Mouse (Mus musculus) layer of hippocampus, postnatal 36 days (tissue): ENCODE measurements around the gene Agap3. TPM values are rescaled to one million over a fixed set of nuclear protein-coding genes. Genes with fewer than 3 reads are reported as not detected.

Experiments
- DNase-seq, 2 experiments: peaks; one replicate each; pipeline ENCODE4 v3.0.0; 2022
- total RNA-seq, 2 experiments: library from RNA; stranded (reverse); gene quantifications; 2 replicates each; pipeline ENCODE4 v1.2.3; 2021

Agap3 gene
- total RNA-seq, 2 experiments from 2014 or later = 635 to 641 TPM

DNA sequence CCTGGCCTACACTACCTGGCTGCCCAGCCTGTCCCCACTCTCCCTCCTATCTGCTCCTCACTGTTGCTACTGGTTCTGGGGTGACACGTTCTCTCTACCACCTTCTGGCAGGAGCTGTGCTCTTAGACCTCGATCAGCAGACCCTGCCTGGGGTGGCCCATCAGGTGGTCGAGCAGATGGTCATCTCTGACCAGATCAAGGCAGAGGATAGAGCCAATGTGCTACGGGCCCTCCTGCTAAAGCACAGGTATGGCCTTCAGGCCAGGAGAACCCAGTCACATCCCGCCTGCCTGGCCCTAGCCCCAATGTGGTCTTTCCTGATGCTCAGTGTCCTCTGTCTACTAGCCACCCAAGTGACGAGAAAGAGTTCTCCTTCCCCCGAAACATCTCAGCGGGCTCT, 18.0 kb upstream of the Agap3 start:
- DNase-seq = no peak

DNA sequence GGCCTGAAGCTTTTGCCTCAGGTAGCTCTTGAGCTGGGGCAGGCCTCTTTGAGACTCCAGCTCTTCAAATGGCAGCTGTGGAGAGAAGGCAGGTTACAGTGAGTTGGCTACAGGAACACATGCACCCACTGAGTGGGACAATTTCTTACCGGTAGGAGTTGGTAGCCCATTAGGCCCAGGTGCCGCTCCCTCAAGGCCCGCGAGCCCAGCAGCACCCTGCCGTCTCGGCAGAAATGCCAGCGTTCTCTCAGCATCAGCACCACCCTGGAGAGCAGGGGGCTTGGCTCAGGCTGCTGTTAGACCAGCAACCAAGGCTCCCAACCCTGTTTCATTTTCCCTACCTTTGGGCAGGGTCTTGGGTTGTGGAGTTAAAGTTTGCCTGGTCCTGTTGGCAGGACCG, 10.8 kb upstream of the Agap3 start:
- no peak for DNase-seq

DNA sequence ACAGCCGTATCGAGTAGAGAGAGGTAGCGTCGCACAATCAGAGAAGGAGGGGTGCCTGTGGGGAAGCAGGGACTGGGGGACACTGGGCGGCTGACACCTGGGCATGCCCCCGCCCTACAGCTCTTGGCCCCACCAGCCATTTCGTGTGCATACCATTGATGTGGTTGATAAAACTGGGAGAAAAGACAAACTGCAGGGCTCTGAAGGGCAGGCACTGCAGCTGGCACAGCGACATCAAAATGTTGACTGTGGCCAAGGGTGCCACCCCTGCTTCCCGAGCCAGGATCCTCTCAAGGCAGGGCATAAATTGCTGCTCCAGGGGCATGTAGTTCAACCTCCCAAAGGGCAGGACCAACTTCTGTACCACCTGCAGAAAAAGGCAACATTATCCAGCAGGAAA, 9.9 kb upstream of the Agap3 start:
- no peak for DNase-seq

DNA sequence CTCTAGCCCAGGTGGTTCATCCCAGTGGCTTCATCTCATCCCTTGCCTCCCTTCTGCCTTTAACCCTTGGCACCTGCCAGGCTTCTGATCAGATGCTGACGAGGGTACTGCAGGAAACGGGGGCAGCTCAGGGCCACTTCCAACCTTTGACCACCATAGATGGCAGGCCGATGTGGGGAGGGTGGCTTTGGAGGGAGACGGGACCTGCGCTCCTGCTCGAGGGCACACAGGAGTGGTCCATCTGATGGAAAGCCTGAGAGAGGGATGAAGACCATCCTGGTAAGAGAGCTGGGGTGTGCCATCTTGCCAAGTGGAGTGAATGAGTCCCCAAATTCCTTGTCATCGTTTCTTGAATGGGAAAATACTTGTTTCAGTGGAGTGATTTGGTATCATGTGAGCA, 8.8 kb upstream of the Agap3 start:
- no peak for DNase-seq

DNA sequence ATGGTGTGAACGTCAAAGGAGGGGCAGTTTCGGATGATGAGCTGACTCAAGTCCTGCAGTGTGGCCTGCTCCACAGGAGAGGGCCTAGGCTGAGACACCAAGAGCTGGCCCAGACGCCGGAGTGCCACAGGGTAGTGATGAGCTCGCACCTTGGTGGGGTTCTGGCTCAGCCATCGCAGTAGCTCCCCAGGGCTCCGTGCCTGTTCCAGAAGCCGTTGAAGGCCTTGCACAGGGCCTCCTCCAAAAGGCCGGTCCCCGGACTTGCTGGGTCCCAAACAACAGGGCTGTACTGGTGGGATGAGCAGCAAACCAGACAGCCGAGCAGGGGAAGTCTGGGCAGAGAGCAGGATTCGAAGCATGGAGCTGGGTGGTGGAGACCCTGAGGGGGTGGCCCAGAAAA, 8.1 kb upstream of the Agap3 start:
- no peak for DNase-seq

DNA sequence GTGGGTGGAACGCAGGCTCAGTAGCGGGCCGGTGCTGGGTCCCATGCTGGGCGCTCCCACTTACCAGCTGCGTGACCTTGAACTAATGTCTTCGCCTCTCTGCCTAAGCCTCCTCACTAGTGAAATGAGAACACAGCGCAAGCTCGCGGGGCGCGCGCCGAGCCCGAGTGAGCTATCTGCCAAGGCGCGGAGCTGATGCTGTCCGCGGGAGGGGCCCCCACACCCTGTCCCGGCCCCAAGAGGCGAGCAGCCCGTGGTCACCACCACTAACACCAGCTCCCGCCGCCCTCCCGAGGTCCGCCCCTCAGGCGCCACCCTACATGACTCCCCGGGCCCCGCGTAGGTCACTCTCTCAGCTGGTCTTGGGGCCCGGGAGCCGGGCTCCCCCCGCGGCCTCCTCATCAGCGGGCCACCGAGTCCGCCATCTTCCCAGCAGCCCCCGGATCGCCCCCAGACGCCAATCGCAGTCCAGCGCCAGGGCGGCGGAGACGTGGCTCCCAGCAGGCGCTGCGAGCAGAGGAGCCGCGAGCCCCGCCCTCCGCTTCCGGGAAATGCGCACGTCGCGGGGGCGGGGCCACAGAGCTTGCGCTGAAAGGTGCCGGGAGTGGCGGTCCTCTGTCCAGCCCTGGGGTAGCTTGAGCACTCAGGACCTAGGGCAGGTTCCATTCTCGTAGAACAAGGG, 7.1 kb upstream of the Agap3 start, which contains the start of gene Fastk:
Fastk (minus strand) TSS at position 542 of the 682 bp plus-strand sequence.
- DNase-seq = peak; percentile 95

DNA sequence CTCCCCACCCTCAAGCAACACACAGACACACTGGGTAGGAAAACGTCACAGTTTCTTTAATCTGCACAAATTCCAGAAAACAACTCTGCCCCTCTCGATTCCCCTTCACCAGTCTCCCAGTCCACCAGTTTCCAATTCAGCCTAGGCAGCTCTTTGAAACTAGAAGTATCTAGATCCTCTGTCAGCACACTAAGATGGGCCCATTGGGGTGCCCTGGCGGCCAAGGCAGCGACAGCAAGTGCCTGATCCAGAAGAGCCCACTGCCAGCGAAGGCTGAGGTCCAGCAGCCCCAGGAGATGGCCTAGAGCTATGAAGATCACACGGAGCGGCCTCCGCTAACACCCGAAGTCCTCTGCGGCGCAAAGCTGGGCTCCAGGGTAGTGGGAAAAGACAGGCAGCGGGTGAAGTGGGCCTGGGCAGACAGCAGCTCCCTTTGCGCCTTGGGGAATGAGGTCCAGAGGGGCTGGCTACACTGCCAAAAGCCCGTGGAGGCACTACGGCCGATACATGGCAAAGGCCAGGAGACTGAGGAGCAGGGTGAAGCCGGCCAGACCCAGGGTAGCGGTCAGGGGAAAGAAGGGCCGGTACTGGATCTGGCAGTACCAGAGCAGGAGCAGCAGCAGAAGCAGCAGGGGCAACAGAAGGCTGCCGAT, 6.4 kb upstream of the Agap3 start:
- DNase-seq = no peak

DNA sequence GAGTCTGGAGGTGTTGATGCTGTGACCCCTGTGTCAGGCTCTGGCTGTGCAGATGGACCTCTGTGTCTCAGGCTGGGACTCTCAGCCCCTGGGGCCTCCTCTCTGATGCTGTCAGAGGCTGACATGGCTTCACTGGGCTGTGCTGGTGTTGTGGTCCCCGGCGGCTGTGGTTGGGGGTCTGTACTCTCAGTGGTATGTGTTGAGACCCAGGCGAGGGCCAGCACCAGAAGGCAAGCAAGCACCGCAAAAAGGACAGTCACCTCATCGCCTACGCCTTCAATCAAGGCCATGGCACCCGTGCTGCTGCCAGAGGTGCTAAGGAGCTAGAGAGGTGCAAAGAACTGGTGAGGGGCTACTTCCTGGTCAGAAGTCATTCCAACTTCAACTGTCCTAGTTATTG, 5.3 kb upstream of the Agap3 start:
- no peak for DNase-seq

DNA sequence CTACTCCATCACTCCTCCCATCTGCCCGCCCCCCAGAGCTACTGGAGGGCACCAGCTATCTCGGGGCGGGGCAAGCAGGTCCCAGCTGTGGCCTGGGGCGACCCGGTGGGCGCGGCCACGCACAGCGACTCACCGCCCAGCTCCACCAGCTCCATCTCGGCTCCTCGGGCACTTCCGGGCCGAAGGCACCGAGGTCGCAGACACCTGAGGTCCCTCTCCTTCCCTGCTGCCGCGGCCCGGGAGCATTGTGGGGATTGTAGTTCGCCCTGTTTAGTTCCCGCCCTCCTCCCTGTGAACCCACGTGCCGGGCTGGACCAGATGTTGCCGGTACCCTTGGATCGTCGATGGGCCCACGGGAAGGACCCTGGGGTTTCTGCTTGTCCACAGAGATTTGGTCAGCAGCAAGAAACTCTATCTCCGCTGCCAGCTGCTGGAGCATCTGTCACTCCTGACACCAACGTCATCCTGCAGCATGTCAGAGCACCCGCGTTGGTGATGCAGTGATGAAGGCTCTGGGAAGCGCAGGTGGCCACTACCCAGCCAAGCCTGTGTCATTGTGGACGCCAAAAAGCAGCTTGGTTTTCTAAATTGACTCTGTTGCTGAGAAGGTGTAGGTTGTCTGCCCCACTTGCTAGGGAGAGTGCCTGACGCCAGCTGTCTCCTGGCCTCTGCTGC, 4.2 kb upstream of the Agap3 start, which contains the start of gene Tmub1:
Tmub1 (minus strand) TSS at position 231 of the 675 bp plus-strand sequence.
- peak; percentile 86 to 87 for DNase-seq

DNA sequence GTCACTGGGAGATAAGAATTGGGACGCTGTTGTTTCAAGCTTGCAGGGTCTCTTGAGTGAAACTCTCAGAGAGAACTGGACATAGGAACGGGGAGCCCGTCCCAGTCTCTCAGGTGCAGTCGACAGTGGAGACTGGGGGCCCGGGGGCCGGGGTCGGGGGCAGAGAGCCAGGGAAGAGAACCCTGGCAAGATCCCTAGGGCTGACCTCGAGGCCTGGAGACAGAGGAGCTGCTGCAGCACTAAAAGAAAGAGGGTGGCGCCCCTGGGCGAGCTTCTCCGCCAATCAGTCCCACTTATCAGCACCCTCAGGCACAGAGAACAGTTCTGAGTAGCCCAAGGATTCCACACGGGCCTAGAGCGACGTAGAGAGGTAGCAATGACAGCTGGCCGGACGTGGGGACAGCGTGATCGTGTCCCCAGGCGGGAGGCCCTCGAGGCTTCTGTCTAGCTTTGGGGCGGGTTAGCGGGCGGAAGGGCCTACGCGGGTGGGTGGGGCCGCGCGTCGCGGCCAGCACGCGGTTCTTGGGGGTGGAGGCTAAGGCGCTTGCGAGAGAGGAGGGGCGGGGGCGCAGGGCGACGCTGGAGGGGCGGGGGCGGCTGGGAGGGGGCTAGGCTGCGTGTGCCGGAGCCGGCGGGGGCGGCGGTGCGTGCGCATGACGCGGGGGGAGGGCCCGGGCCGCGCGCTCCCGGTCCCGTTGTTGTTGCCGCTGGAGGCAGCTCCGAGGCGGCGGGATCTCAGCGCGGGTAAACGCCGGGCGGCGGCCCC, 530 bp upstream of the Agap3 start:
- peak; percentile 85 for DNase-seq

DNA sequence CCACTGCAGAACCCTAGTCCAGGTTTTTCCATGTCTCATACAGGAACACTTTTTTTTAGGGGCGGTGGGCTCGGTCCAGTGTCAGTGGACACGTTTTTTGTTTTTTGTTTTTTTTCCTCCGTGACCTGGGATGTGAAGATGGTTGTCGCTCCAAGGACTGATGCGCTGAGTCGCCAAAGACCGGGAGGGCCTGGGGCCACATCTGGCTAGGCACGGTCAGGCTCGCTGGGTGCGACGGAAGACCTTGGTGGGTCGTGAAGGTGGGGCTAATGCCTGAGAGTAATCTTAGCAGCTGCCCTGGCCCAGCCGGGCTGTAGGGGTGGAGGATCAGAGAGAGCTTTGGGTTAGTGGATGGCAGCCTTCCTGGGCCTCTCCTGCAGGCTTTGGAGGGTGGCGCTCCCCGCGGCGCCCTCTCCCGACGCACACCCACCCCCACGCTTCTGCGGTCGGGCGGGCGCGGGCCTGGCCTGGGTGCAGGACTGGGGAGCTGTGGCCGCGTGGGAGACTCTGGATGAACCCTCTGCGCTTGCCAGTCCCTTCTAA, 785 bp downstream of the Agap3 start:
- peak; percentile 45 to 51 for DNase-seq

DNA sequence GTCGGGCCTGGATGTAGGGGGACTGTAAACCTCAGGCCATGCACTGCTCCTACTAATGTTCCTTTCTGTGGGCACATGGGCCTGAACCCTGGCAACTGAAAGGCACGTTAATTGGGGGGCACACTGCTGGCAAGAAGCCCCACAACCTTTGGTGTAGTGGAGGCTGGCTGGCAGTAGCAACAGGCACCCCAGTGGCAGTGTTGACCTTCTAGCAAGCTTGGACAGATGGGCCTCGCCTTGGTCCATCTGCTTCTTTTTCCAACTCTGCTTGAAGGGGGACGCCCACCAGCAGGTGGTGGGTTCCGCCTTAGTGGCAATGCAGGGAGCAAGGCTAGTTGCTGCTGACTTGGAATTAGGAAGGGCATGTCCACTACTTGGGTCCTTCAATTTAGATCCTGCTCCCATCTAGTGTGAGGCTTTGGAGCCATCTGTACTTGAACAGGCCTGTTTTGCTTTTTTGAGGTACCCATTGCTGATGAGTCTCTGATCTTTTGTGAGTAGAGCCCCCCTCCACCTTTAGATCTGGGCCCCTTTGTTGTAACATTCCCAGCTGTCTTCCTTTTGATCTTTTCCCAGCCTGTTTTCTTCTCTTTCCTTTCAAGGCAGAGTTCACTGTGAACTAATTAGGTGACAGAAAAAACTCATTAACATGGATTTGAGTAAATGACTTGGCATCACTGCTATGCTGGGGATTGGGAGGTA, 1.5 kb downstream of the Agap3 start:
- peak in 1 of 2 experiments; percentile 38 for DNase-seq

DNA sequence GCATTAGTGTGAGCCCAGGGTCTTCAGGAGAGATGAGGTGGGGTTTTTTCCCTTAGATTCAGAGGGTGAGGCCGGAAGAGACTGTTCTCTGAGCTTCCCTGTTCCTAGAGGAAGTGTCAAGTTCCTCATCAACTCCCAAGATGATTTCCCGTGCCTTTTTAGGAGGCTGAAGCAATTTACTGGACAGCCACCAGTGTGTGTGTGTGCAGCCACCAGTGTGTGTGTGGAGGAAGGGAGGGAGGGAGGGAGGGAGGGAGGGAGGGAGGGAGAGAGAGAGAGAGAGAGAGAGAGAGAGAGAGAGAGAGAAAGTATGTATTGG, 2.0 kb downstream of the Agap3 start:
- no peak for DNase-seq

DNA sequence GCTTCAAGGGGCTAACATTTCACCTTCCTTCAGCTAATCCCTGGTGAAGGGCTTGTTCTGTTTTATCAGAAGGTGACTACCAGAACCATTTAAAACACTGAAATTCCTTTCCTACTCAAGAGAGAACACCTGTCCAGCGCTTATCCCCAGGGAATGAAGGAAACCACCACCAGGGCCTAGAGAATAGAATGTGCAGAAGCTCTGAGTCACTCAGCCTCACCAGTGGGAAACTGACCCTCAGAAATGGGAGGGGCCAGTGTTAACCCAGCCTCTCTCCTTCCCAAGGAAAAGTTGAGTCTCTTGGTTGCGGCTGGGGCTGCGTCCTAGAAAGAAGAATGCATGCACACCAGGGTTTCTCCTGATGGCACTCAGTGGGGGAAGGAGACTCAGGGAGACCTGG, 3.1 kb downstream of the Agap3 start:
- no peak for DNase-seq

DNA sequence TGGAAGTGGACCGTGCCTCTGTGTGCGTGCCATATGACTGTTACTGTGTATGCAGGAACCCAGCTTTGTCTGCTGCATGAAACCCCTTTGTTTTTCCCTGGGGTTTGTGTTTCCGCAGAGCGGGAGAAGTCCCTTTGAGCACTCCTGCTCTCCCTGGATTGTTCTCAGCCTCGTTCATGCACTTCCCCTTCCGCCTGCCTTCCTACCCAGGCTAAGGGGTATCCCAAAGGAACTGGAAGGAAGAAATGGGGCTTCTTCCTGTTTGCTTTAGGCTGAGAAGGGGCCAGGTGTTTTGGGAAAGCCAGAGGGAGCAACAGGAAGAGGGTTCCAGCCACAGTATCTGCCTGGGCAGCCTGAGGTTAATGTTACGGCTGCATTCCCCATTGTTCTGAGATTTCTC, 3.6 kb downstream of the Agap3 start:
- no peak for DNase-seq

DNA sequence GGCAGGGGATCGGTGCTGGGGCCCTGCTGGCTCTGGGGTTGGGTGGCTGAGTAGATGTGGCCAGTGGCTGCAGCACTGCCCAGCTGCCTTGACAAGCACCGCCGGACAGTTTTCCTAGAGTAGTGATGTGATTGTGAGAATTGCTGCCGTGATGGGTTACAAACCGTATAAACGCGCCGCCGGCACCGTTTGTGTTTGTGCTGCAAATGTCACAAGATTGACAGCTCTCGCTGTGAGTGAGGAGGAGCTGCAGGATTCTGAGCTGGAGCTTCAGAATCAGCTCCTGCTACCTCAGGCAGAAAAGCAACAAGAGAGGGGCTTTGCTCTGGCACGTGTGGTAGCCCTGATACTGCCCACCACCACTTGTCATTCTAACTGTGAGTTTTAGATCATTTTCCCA, 14.8 kb downstream of the Agap3 start:
- DNase-seq = no peak

DNA sequence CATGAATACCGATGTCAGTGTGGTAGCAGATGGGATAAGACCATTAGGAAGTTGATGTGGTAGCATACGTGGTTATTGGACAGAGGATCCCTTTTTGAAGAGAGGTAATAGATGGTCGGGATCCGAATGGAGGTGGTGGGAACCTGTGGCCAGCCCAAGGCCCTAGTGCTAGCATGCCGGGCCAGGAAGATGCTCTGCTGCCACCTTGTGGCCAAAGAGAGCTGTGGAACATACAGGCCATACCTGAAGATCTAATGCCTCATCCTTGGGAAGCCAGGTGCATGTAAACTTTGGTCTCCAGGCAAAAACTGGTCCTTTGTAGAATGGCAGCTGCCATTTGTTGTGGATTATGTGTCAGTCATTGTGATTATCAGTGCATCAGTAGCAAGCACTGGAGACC, 18.6 kb downstream of the Agap3 start:
- DNase-seq = no peak

DNA sequence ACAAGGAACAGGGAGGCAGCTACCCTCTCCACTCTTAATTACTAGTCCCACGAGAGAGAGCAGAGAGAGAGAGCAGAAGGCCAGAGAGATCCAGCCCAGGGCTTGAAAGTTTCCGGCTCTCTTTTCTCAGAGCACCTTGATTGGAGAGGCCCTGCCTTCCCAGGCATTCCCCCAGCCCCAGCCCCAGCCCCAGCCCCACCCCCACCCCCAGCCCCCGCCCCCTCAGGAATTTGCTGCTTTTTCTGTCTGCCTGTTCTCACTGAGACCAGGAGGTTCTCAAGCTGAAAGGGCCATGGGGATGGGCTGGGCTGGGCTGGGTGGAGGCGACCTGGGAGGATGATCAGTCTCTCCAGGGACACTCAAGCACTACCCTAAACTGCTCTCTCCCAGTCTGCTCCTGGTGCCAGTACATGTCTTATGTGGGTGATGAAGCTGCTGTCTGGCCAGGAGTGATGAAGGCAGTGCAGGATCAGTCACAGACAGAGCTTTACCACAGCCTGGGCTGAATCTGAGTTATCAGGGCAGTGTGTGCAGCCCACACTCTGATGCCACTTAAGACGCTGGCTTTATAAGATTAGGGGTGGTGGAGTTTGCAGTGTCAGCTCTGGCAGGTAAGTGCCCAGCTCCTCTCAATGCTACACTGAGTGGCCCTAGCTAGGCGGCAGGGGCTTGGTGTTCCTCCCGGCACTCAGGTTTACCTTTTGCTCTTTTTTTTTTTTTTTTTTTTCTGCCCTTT, 21.1 kb downstream of the Agap3 start:
- no peak for DNase-seq

DNA sequence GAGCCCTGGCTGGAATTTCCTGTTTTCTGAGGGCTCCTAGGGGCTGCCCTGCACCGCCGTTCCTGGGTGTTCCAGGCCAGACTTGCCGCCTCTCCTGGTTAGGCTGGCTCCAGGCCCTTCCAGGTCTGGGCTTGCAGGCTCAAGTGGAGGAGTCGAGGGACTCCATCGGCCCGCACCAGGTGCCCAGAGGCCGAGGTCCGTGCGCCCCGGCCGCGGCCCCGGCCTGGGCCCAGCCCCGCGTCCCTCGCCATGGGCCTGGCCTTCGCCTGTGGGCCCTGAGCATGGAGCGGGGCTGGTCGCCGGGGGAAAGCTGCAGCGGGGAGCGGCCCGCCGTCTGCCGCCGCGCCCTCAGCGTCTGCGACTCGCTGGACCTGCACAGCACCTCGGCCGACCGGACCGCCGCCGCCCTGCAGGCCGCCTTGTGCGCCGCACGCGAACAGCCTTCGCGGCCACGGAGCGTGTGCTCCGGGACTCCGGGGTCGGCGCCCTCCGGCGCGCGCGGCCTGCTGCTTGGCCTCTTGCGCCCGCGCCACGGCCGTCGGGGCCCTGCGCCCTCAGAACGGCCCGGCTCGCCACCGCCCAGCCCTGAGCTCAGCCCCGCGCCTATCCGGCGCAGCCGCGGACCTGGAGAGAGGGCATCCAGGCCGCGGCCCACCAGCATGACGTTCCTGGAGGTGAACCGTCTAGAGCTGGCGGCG, 22.2 kb downstream of the Agap3 start:
- DNase-seq = no peak

DNA sequence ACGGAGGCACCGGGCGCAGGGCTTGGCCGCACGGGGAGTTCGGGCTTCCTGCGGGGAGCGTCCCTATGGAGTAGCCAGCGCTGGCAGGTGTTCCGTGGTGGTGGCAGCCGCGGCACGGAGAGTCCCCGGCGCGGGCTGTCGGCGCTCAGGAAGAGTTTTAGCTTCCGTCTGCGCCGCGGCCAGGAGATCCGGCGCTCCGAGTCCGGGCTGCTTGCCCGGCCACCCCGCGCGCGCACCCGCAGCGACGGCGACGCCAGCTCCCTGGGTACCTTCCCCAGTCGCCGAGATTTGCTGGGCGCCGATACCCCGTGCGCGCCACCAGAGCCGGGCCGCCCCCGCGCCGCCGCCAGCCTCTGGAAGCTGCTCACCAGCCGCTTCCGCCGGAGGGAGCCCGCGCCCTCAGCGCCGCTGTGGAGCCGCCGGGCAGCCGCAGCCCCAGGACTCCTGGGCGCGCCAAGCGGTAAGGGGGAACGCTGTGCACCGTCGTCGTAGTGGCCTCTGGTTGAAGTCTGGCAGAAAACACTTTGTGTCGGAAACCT, 22.8 kb downstream of the Agap3 start:
- DNase-seq = peak; percentile 73 to 74
